Mouse (Mus musculus): ENCODE data around the gene Ms4a3.

Gene Ms4a3

DNA sequence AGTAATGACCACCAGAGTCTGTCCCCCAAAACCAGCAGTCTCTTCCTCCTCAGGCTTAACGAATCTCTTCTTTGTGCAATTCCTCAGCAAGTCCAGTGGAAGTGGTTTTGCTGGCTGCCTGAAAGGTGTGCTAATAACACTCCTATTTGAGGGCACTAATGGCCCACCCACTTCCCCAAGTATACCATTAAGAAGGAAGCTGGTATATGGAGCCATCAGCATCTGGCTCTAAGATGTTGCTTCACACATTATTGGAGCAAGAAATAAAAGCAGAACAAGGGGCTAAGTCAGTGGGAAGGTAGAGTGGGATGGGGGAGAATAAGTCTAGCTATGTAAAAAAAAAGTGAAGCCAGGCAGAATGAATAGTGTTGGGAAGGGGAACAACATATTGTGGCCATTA is at the start of gene Ms4a3:
Gene Ms4a3, minus strand, starts transcription at position 120 of the 400 bp plus-strand sequence.
- DNase-seq (ENCODE audit: low read depth, low spot score): no peak

DNA sequence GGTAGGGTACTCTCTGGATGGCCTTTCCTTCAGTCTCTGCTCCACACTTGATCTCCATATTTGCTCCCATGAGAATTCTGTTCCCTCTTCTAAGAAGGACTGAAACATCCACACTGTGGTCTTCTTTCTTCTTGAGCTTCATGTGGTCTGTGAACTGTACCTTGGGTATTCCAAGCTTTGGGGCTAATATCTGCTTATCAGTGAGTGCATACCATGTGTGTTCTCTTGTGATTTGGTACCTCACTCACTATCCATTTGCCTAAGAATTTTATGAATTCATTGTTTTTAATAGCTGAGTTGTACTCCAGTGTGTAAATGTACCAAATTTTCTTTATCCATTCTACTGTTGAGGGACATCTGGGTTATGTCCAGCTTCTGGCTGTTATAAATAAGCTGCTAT is 20.9 kb upstream of the Ms4a3 start:
- no peak for DNase-seq (ENCODE audit: low read depth, low spot score)

DNA sequence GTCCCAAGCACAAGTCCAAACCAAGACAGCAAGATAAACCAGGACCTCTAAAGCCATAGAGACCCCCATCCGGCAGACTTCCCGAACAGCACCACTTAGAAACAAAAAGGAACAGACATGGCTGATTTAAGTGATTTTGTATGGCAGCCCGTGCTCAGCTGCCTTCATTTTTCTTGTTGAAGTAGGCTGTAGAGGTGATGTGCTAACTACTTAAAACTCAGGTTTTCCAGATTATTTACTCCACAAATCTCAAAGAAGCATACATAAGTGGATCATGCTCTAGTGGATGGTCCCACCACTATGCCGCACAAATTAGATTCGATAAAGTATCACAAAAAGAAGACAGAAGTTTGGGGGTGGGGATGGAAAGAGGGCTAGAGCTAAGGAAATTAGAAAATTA is 19.8 kb upstream of the Ms4a3 start, which contains the start of gene Oosp2:
Gene Oosp2, minus strand, starts transcription at position 101 of the 400 bp plus-strand sequence.
- DNase-seq (ENCODE audit: low read depth, low spot score): no peak

DNA sequence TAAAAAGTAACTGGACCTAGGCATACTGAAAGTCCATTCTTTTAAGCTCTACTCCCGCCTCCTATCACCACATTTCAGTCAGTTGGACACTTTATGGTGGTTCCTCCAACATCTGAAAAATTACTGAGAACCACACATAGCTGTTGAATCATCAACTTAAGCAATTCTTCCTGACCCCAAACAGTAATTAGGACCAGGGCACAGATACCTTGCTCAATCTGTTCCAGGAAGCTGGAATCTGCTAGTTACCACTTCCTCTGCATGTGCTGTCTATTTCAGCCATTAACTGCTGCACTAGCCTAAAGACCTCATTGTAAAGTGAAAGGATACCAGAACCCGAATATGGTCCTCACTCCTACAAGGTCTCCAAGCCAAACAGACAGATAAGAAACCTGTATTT is 18.5 kb upstream of the Ms4a3 start:
- DNase-seq (ENCODE audit: low read depth, low spot score): no peak

DNA sequence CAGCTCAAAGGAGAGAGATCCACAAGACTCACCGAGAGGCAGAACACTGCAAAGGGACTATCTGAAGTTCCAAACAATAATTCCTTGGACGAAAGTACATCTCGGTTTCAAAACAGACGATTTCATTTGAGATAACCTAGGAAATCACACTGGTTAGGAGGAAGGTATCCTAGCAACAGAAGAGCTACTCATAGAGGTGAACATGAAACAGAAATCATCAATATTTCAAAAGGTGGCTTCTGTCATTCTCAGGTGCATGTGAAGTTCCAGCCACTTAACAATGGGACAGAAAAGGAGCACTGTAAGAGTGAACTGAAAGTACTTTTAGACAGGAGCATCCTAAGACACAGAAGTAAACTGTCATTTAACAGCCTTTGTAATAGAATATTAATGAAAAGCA is 8.9 kb upstream of the Ms4a3 start:
- no peak for DNase-seq (ENCODE audit: low read depth, low spot score)

DNA sequence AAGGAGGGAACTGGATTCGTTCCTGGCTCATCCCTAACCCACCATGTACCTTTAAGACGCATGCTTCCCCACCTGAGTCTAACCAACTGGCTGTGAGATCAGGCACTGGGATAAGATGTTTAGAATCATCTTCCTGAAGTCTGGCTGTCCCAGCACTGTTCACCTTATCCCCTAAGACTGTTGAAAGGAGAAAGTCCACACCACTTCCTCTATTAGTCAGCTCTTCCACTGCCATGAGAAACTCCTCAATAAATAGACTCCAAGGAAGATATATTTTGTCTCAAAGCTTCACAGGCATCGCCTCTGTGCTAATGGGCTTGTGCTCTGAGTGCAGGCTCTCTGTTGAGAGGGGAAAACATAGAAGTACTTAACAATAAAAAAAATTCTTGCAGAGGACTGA is 5.5 kb upstream of the Ms4a3 start:
- no peak for DNase-seq (ENCODE audit: low read depth, low spot score)

DNA sequence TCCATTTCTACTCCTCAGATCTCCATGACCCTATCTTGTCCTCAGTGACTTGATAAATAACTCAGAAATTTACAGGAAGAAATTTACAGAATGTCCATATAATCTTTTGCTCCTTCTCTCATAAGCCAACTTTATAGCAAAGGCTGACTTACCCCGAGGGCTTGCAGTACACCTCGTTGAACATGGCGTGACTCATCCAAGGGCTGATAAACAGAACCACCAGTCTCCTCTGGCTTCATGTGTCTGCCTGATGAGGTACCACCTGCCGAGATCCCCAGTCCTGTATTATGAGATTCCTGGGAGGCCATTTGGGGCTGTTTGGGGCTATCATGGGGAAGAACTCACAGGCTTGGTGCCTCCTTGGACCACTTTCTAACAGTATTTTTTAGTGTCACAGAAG is 1.6 kb downstream of the Ms4a3 start:
- DNase-seq (ENCODE audit: low read depth, low spot score): no peak

DNA sequence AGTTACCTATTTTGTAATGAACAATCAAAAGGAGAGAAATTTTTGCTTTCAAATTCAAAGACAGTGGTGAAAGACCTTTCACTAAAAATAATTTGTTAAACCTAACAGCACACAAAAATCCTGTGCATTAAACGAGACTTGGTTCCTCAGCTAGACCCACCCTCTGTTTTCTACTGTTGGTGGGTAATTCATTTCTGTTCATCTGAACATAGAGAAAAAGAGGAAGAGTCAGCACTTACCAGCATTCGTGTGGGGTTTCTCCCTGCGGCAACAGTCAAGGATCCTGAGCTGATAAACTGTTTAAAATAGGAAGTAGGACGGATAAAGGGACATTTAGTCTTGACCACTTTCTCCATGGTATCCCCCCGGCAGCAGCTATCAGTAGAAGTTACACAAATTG is 5.1 kb downstream of the Ms4a3 start:
- no peak for DNase-seq (ENCODE audit: low read depth, low spot score)

DNA sequence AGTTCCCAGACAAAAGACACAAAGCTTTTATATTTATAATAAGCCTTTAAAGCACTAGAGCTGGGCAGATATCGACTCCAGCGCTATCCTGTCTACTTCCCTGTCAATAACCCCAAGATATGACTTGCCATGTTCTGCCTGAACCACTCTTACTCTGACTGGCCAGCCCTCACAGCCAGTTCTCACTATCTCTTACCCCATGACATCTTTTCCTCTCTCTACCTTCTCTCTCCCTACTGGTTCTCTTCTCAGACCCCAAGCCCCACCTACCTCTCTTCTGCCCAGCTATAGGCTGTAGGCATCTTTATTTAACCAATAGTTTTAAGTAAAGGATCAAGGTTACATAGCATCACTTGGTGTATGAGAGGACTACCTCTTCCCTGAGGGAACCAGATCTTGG is 6.3 kb downstream of the Ms4a3 start:
- no peak for DNase-seq (ENCODE audit: low read depth, low spot score)

DNA sequence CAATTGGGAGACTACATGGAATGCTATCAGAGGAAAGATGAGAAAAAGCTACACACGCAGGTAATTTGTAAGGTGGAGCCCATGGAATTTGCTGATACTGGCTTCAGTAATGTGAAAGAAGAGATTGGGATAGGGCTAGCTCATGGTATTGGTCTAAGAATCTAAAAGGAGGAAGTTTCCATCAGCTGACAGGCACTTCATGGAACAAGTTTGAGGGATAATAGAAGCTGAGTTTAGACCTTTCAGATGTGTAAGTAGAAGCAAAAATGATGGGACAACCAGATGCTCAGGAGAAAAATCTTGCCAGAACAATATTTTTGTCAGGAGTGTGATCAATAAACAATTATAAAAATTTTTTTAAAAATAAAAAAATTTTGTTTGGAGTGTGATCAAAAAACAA is 6.9 kb downstream of the Ms4a3 start:
- DNase-seq (ENCODE audit: low read depth, low spot score): no peak

DNA sequence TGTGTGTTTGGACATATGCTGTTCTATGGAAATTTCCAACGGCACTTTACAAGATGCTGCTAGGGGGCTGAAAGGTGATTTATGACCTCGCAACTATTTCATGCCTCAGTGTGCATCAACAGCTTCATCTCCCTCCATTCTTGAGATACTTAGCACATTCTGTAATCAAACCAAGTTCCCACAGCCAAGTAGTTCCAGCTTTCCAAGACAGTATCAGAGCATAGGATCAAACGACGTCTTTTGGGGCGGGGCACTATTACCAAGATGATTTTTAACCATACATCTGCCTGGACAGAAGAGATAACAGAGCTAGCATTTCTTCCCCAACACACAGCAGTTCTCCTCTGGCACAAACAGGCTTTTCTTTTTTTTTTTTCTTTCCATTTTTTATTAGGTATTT is 15.4 kb downstream of the Ms4a3 start:
- no peak for DNase-seq (ENCODE audit: low read depth, low spot score)

DNA sequence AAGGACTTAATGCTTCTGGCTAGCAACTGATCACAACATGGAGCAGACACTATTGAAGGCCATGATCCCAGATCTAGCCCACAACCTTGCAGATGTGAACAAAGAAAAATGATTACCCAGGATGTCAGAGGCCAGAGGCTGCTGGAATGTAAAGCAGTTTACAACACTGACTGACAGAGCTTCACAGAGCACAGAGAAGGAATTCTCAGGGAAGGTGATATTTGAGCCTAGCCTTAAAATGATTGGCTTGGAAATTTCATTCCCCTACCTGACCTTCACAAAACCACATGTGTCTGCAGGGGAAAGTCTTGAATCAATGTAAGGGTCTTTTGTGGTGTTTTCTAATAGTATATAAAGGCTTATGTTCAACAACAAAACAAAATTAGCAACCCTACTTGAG is 15.9 kb downstream of the Ms4a3 start:
- no peak for DNase-seq (ENCODE audit: low read depth, low spot score)

DNA sequence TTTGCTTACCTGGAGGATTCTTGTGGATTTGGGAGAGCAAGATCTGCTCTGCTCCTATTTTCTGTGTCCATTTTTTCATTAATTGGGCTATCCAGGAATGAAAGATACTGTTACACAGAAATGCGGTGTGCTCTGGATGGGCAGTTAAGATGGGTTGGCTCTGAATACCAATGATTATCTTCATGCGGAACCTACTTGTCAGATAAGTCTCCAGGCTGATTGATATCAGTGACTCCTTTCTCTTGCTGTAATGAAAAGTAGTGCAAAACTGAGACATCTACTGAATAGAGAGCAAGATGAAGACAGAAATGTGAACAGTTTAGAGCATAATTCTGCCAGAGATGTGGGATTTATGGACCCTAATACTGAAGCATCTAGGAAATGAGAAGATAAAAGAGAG is 17.1 kb downstream of the Ms4a3 start, which contains the start of gene Ms4a2:
Gene Ms4a2, minus strand, starts transcription at position 169 of the 400 bp plus-strand sequence.
- DNase-seq (ENCODE audit: low read depth, low spot score): no peak

DNA sequence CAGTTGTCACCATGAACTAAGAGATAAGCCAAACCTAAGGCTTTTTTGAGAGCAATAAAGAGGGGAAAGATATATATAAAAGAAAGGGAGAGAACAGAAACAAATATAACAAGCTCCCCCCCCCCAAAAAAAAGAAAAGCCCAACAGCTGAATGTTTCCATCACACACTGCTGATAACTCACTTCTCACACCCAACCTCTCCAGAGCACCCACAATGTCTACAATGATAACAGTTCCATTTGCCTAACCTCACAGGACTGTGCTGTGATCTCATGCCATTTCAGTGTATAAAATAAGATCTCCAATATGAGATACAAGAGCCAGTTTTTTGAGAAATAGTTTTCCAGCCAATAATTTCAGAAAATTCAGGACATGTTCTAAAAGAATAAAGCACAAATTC is 22.7 kb downstream of the Ms4a3 start:
- no peak for DNase-seq (ENCODE audit: low read depth, low spot score)

DNA sequence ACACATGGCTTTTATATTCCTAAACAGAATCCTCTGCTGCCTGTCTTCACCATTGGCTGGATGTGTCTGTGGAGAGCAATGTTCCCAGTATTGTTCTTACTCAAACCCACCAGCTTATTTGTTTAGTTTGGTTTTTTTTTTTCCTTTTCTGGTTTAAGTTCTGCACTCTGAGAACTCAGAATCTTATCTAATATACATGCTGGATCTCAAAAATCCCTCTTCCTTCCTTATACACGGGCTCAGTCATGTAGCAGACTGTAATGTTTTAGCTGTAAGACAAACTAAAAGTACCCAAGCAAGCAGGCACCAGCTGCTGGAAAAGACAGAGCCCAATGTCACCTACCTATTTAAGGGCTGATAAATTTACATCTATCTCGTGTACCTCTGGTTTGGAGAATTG is 25.8 kb downstream of the Ms4a3 start:
- no peak for DNase-seq (ENCODE audit: low read depth, low spot score)

DNA sequence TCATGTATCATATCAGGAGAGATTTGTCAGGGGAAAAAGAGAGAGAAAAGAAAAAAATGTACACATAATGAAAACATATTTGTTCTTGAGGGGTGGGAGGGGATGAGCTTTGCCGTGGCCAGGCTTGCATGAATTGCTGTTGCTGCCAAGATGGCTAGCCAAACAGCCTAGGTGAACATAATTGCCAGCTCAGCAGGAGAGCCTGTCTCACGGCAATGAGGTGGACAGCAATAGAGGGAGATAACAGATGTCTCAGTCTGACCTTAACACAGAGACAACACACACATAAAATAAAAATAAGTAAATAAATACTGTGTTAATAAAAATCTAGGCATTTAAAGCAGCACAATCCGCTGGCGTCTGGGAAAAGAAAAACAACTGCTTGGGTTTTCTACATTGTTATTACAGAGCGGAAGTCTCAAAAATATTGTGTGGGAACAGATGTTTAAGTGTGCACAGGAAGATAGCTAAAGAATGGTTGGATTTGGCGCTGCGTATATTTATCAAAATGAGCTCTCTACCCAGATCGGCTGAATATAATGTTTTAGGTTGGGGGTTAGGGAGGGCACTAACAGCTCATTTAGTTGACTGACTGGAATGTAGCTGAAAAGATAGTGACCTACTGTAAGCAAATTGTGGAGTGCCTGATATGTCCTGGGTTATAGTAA is 26.7 kb downstream of the Ms4a3 start:
- DNase-seq (ENCODE audit: low read depth, low spot score): no peak

DNA sequence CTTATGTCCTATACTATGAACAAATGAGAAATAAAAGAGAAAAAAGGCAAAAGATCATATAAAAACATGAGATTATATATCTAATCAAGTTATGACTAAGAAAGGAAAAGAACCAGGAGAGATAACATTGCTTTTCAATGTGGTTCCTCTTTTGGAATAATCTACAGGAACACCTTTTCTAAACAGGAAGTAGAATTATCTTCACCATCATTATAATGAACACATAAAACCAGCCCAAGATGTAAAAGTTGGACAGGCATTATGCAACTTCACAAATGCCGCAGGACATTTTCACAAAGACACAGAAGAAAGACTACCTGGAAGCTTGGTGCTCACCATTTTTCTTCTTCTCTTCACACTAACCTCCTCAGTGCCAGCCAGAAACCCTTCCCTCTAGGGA is 27.6 kb downstream of the Ms4a3 start:
- DNase-seq (ENCODE audit: low read depth, low spot score): no peak

DNA sequence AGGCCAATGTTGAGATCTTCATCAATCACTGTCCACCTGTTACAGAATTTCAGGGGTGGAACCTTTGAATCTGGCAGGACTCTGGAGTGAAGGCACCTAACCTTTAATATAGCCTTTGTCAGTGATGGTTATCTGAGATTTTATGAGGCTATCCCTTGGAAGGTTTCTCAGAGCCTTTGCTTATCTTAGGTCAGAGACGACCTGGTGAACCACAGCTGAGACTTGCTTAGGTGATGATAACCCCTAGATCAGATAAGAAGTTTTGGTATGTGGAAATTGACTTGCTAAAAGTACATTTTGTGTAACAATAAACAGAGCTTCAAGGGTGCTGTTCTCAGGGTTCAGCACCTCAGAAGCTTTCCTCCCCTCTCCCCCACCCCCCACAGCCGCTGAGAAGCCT is 28.4 kb downstream of the Ms4a3 start:
- no peak for DNase-seq (ENCODE audit: low read depth, low spot score)

DNA sequence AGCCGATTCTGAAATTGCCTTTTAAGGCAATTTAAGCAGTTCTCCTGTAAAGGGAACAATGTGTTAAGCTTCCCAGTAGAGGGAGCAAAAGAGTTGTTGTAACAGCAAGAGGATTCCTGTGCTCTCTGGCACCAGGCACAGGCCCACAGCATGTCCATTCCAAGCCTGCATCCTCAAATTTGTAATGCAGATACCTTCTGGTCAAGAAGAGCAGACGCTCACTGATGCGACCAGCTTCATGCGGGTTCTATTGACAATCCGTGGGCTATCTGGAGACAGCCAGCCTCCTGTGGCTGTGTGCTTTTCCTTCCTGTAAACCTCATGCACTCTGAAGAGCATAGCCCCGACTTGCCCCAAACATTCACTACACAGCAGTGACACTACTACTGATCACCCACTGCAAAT is 29.1 kb downstream of the Ms4a3 start:
- DNase-seq (ENCODE audit: low read depth, low spot score): no peak

DNA sequence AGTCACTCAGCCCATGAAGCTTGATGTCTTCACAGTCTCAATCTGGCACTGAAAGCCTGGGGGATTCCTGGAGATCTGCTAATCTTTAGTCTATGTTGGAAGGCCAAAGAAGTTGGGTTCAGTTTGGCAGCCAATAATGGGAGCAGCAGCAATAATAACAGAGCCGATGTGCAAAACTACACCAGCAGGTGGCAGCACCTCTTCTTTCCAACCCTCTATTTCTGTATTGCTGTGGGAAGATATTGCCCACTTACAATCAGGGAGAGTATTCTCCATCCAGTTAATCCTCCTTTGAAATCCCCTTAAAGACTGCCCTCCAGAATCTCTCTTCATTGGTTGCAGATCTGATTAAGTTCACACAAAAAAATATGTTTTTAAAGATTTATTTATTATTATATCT is 32.5 kb downstream of the Ms4a3 start:
- DNase-seq (ENCODE audit: low read depth, low spot score): no peak

DNA sequence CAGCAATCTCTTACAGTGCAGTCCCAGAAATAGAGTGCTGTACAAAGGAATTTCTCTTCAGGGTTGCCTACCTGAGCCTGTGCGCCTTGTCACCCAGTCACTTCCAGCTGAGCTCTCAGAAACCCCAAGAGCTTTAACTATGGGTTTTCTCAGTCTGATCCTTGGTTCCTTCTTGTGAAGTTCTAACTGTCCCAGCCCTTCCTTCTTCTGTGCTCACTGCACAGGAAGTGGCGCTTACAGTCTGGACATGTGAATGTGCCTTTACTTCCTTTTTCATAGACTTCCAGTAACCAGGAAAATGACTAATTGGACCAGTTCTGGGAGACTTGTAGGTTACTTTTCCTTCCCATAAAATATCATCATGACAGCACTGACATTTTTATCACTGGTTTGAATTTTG is 36.0 kb downstream of the Ms4a3 start, which contains the start of gene Ms4a6d:
Gene Ms4a6d, minus strand, starts transcription at position 247 of the 400 bp plus-strand sequence.
- DNase-seq (ENCODE audit: low read depth, low spot score): peak; percentile 18

DNA sequence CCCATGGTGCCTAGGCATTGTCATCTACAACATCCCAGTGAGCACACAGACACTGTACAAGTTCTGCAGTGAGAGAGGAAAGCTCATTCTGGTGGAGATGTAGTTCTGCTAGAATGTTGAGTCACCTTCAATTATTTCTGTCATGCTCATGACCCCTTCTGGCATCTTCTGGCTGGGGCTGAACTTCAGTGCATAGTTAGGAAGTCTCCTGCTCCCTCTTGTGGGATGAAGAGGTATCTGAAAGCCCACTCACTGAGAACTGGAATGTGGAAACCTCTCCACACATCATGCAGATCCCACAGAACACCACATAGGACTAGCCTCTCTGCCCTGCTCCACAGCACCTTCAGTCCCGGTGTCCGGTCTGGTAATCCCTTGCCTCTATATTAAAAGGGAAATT is 38.6 kb downstream of the Ms4a3 start:
- DNase-seq (ENCODE audit: low read depth, low spot score): peak; percentile 35

DNA sequence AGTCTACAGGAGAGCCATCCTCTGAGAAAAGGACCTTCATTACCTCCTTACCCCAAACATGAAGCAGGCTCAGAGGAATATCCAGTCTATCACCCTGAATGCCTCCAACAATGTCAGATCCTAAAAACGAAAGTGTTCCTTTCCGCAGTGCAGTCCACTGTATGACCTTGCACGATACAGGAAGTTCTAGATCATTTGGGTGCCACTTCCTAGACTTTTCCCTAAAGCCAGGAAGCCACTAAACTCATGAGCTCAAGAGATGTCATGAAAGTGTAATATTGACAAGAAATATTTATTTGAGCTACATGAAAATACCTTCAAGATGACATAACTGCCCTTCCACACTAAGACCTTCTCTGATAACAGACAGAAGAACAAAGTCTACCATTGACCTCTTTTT is 39.3 kb downstream of the Ms4a3 start:
- no peak for DNase-seq (ENCODE audit: low read depth, low spot score)

DNA sequence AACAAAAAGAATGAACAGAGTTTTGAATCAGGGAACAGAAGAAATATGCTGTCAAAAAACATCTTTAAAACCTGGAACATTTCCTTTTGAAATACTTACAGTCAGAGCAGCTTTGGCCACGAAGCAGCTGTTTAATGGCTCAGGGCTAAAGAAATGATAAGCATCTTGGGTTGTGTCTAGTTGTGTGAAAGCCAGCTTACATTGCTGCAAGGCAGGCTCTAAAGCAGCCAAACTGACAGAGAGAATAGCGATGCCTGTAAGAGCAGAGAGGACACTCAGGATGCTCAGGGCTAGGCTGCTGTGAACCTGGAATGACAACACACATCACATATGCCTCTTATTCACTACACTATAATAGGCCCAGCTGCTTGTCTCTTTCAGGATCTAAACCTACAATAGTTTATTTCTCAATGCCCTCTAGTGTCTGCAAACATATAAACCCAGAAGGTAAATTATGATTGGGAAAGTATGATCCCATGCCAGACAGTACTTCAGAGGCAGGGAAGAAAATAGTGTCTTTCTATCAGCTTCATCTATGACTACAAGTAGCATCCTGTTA is 50.7 kb downstream of the Ms4a3 start:
- DNase-seq (ENCODE audit: low read depth, low spot score): no peak

All from skeletal muscle tissue, adult 2 months (tissue).